Mouse (Mus musculus) gonadal fat pad, adult 2 months (tissue): ENCODE measurements around the gene Ifngr1. TPM values are rescaled to one million over a fixed set of nuclear protein-coding genes. Genes with fewer than 3 reads are reported as not detected.

Source experiments
- DNase-seq: peaks from one replicate; pipeline ENCODE4 v3.0.0-alpha.2; 2012; ENCODE audit warnings: low read depth
- polyA plus RNA-seq: library from polyadenylated mRNA; depleted of rRNA; stranded (reverse); fragments of >200 nt; gene quantifications from 2 replicates; pipeline ENCODE4 v1.2.3, GENCODE M21; 2012; rRNA removed

Gene Ifngr1
- 61.1 and 71.9 TPM in 2 replicates for polyA plus RNA-seq

- peak; percentile 96 for DNase-seq
Measured at GRCm38 (mm10) chr10:19591641-19592441, at the start of gene Ifngr1. TSS of gene Ifngr1 (plus strand) at chr10:19591949.

GRCm38 (mm10) chr10:19546825-19547224 is 44.9 kb upstream of the Ifngr1 start:
- DNase-seq: no peak

GRCm38 (mm10) chr10:19548016-19548415 is 43.7 kb upstream of the Ifngr1 start:
- no peak for DNase-seq

GRCm38 (mm10) chr10:19548491-19548890 is 43.3 kb upstream of the Ifngr1 start:
- DNase-seq: no peak

GRCm38 (mm10) chr10:19551585-19551984 is 40.2 kb upstream of the Ifngr1 start:
- DNase-seq: no peak

GRCm38 (mm10) chr10:19553857-19554256 is 37.9 kb upstream of the Ifngr1 start:
- DNase-seq: no peak

GRCm38 (mm10) chr10:19557696-19558095 is 34.1 kb upstream of the Ifngr1 start:
- DNase-seq: no peak

- DNase-seq: no peak
Measured at GRCm38 (mm10) chr10:19559565-19560165, 32.1 kb upstream of the Ifngr1 start.

- no peak for DNase-seq
Measured at GRCm38 (mm10) chr10:19562598-19562997, 29.2 kb upstream of the Ifngr1 start.

GRCm38 (mm10) chr10:19563443-19563861 is 28.3 kb upstream of the Ifngr1 start:
- no peak for DNase-seq

GRCm38 (mm10) chr10:19567481-19567880 is 24.3 kb upstream of the Ifngr1 start:
- no peak for DNase-seq

GRCm38 (mm10) chr10:19570288-19570687 is 21.5 kb upstream of the Ifngr1 start:
- no peak for DNase-seq

- no peak for DNase-seq
Measured at GRCm38 (mm10) chr10:19570716-19571115, 21.0 kb upstream of the Ifngr1 start.

- no peak for DNase-seq
Measured at GRCm38 (mm10) chr10:19577571-19577970, 14.2 kb upstream of the Ifngr1 start.

- DNase-seq: no peak
Measured at GRCm38 (mm10) chr10:19578001-19578400, 13.7 kb upstream of the Ifngr1 start.

- no peak for DNase-seq
Measured at GRCm38 (mm10) chr10:19578409-19578986, 13.3 kb upstream of the Ifngr1 start.

GRCm38 (mm10) chr10:19580660-19581059 is 11.1 kb upstream of the Ifngr1 start:
- no peak for DNase-seq

- no peak for DNase-seq
Measured at GRCm38 (mm10) chr10:19581844-19582582, 9.7 kb upstream of the Ifngr1 start.

GRCm38 (mm10) chr10:19582806-19583430 is 8.8 kb upstream of the Ifngr1 start:
- no peak for DNase-seq

- DNase-seq: no peak
Measured at GRCm38 (mm10) chr10:19584064-19584463, 7.7 kb upstream of the Ifngr1 start.

GRCm38 (mm10) chr10:19584846-19585245 is 6.9 kb upstream of the Ifngr1 start:
- DNase-seq: no peak

GRCm38 (mm10) chr10:19585860-19586259 is 5.9 kb upstream of the Ifngr1 start:
- no peak for DNase-seq
